Mouse (Mus musculus): Measurements from ENCODE around the gene Zfp85.
A peak's percentile ranks its signal among the peaks of the same experiment; 100 is the strongest.
"Not testable (repeated sequence)": the region's sequence is repeated elsewhere in the genome, so short reads cannot be mapped to it uniquely, and the experiment has no call there.

Zfp85 gene

DNA sequence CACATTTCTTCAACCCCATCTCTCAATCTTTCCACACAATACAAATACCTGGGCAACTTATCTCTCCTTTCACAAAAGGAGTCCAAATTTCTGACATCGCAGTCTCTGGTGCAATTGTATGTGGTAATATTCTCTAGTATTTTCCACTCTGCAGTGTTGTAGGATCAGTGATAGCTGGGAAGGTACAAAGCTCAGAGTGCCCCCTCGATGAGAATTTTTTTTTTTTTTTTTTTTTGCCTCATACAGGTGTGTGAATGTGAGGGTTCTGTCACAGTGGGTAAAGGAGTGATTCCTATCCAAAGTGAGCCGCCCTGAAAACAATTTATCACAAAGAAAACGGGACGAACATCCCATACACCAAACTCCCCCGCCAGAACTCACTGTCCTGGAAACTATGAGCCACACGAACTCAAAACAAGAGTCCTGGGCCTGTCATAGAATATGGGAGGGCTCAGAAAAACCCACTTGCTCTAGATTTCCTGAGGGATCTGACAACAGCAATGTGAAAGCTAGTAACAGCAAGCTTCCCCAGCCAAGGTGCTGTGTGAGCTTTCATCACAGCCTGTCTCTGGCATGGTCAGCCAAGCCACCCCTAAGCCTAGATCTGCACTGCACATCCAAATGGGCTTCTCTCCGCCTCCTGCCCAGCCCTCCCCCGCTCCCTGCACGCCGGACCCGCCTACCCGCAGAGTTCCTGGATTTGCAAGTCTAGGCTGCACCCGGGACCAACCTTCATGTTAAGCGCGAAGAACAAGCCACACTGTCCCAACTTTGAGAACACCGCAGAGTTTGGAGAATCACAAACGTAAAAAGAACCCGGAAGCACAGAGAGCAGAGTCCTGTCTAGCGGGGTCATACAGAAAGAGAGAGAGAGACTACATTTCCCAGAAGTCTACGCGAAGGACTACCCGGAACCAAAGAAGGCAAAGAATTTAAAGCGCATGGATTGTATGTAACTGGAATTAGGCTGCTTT, at the start of gene Zfp85:
Gene Zfp85, minus strand, starts transcription at position 896 of the 974 bp plus-strand sequence.
- peak; percentile 63 for DNase-seq

- not testable (repeated sequence) for DNase-seq
Measured at GRCm38 (mm10) chr13:67799151-67799550, 44.1 kb upstream of the Zfp85 start.

GRCm38 (mm10) chr13:67798618-67799017, 43.6 kb upstream of the Zfp85 start:
- DNase-seq = no peak

DNA sequence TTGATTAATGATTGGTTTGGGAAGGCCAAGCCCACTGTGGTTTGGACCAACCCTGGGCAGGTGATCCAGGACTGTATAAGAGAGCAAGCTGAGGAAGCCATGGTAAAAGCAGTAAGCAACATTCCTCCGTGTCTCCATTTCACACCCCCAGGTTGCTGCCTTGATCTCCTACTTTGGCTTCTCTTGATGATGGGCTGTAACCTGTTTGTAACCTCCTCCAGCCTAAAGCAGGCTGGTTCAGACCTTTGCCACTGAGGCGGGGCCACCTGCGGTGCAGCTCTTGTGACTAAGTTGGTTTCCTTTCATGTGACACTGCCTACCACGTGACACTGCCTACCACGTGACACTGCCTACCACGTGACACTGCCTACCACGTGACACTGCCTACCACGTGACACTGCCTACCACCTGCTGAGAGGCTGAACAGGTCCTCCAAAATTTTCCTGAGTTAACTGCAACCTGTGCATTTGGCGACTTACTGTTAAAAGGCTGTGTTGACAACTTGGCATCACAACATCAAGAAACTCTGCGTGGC, 37.0 kb upstream of the Zfp85 start:
- no peak for DNase-seq

- peak; percentile 76 for DNase-seq
Measured at GRCm38 (mm10) chr13:67779265-67780221, 24.5 kb upstream of the Zfp85 start, which contains the start of gene Zfp493. Gene Zfp493, plus strand, starts transcription at chr13:67779693.

DNA sequence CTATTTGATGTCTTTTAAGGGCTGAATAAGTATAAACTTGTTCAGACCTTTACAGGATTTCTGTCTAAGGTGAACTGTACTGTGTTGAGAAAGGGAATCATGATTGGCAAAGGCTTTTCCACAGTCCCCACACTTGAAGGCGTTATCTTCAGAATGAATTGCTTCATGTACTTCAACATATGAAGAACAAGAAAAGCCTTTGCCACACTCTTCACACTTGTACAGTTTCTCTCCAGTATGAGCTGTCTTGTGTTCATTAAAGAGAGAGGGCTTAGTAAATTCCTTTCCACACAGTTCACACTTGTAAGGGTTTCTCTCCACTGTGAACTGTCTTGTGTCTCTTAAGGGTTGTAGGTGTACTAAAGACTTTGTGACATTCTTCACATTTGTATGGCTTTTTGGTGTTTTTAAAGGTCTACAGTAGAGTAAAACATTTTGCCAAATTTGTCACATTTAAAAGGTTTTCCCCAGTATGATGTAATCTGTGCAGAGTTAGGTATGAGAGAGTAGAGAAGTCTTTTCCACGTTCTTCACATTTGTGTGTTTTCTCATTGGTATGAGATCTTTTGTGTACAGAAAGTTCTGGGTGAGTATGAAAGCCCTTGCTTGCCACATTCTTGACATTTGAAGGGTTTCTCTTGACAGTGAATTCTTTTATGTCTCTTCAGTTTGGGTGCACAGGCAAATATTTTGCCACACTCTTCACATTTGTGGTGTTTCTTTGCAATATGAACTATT, 8.2 kb upstream of the Zfp85 start:
- no peak for DNase-seq

- no peak for DNase-seq
Measured at GRCm38 (mm10) chr13:67759966-67760365, 4.9 kb upstream of the Zfp85 start.

DNA sequence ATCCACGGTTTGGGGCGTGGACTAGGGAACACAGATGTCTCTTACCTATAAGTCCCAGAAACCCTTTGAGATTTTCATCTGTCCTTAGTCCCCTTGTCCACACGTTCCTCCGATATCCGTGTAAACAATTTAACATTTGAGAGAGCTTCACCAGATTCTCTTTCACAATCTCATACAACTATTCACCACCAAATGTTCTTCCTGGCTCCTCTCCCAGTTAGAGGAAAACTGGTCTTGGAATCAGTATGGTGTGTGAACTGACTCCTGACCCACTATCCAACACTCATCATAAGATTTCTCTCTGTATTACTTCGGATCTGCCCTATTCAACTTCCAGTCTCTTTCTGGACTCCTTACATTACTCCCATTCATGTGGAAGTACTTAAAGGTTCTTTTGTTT, 733 bp upstream of the Zfp85 start:
- DNase-seq = no peak

DNA sequence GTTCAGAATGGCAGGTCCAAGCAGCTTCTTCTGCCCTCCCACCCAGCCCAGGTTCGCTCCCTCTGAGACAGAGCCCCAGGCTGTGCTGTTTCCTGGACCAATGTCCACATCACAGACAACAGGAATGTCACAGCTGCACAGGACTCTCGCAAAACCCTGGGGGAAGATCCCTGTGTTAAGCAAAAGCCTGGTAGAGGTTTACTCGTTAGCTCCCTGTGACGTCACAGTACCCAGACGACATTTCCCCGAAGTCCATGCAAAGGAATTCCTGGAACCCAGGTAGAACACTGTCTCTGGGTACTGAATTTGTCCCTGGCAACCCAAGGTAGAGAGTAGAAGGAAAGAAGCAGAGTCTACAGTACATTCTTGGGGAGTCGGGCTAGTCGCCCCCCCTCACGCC, 11.1 kb downstream of the Zfp85 start:
- no peak for DNase-seq

DNA sequence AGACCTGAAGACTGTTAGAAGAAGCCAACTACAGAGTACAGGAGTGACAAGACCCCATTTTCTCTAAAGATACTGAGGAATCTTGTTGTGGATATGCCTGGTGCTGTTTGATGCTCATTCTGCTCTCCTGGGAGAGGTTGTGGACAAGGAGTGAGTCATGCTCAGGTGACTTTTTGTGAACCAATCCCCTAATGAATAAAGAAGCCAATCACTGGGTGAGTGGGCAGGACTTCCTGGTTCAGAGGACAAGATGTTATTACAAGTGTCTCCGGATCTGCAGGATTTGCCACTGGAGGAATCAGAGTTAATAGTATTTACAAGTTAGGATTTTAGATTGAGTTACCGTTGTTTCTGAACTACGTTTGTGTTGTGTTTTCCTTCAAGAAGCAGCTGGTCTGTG, 12.1 kb downstream of the Zfp85 start:
- no peak for DNase-seq

DNA sequence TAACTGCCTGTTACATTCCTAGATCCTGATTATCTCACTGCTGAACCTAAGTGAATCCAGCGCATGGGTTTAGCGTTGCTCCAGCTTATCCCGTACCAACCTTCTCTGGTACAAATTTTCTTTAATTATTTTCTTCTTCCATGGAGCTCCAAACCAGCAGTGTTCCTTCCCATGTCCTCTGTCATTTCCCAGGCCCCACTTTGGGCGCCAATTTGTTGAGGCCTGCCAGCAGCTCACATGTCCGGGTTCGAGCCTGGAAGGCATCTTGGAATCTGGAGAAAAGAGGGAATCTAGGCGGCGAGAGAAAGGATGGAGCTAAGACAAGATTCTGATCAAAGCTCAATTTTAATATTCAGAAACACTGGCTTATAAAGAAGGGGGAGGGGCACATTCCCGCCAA, 20.6 kb downstream of the Zfp85 start:
- DNase-seq = not testable (repeated sequence)

DNA sequence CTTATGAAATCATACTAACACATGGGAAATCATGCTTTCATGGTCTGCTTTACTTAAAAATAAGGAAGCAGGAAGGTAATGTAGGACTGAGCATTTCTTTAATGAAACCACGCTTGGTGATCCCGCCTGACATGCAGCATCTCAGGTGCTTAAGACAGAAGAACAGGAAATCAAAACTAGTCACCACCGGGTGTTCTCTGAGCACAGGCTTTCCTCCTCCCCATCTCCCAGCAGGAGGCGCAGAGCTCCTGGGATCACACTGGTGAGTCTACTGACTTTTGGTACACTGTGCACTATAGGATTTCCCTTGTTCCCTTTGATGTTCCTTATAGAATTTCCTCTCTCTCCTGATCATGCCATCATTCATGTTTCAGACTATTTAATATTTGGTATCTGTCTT, 25.6 kb downstream of the Zfp85 start:
- DNase-seq = peak; percentile 38

DNA sequence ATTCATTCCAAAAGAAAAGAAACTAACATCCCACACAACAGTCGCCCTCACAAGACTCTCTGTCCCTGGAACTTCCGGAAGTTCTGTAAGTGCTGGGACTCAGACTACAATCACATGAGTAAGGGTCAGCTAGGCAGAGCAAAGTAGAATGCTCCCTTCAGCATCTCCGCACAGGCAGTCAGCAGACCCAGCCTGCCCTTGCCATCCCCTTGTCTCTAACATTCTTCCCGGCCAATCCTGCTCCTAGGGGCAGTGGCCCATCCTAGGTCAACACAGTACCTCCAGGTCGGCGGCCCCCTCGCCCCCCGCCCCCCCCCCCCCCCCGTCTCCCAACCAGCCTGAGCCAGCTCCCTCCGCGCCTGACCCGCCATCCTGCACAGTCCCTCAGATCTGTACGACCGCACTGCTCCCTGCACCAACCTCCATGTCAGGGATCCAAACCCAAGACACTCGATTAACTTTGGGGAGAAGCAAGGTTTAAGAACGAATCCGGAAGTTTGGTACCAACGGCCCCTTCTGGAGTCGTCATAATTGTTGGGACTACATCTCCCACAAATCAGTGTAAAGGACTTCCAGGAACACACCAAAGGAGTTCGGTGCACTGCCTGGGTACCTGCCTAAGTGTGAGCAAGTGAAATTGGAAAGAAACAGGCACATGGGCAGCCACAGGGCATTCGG, 26.2 kb downstream of the Zfp85 start, which contains the start of gene Zfp65:
Gene Zfp65, minus strand, starts transcription at position 533 of the 678 bp plus-strand sequence.
- DNase-seq = peak; percentile 38

DNA sequence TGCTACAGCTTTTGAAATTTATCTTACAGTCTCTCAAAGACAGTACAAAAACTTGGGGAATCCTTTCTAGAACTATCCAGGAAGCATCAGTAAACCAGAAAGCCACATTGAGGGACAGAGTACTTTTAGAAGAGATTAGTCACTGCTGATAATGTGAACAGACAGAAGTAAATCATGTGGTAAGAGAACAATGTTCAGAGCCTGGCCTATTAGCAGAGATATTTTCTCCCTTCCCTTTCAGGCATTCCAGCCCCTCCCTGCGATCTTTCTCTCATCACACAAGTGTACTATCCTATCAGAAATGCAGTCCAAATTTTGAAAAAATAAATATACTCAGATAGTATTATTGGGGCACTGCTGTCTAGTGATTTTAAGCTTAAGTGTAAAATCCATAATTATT, 26.9 kb downstream of the Zfp85 start:
- no peak for DNase-seq

- not testable (repeated sequence) for DNase-seq
Measured at GRCm38 (mm10) chr13:67725331-67725730, 29.7 kb downstream of the Zfp85 start.

GRCm38 (mm10) chr13:67723848-67724479, 31.1 kb downstream of the Zfp85 start:
- DNase-seq = peak; percentile 91
